Mouse (Mus musculus) retina, embryonic 14.5 days (tissue): ENCODE data around the gene Spata31d1a.
A peak's percentile ranks its signal among the peaks of the same experiment; 100 is the strongest.
"Not testable (repeated sequence)": the region's sequence is repeated elsewhere in the genome, so short reads cannot be mapped to it uniquely, and the experiment has no call there.

ENCODE experiments used
- DNase-seq: peaks from one replicate; pipeline ENCODE4 v3.0.0-alpha.2; 2015; ENCODE audit warnings: low spot score

Gene Spata31d1a

DNA sequence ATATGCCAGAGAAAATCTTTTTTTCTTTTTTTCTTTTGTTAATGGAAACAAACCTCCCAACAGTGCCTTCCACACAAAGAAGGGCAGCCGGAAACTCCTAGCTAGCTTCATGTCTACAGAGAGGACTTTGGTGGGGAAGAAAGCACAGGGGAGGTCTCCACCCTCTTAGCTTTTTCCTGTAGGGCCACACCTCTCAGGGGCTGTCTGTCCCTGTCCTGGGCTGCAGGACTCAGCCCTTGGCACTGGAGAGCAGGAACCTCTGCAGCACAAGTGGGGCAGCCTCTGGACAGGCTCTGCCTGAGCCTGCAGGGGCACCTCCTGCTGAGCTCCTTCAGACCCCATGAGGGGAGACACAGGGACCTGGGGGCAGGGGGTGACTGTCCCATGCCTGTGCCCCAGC, 10.0 kb downstream of the Spata31d1a start:
- not testable (repeated sequence) for DNase-seq

DNA sequence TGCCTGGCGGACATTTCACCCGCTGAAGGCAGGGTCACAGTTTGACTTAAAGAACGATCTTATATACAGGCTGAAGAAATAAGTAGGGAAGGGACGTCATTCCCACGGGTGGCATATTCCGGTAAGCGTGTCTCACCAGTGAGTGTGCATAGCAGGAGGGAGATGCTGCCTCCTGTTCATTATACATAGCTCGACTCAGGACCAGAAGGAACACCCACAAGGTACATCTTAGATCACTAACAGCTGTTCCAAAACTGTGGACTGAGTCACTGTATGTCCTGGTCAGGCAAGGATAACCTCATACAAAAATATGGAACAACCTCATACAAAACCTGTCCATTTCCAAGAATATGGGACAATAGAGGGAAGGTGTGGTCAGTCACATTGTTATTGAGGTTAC, 11.0 kb downstream of the Spata31d1a start:
- DNase-seq: no peak

DNA sequence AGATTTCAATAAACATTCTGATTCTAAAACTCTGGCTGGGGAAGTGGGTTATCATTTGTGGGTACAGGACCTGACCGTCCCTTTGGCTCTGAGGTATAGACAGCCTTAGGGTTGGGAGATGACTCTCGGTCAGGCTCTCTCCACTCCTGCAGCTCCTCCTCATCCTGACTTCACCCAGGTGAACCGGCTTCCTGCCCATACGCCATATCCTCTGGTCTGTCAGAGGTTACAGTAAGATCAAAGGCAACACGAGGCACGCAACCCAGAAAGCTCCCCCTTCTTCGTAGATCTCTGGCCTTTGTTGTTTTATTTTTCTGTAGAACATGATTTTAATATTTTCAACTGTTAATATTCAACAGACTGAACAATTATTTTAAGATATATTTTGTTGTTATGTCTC, 14.3 kb downstream of the Spata31d1a start:
- DNase-seq: no peak

DNA sequence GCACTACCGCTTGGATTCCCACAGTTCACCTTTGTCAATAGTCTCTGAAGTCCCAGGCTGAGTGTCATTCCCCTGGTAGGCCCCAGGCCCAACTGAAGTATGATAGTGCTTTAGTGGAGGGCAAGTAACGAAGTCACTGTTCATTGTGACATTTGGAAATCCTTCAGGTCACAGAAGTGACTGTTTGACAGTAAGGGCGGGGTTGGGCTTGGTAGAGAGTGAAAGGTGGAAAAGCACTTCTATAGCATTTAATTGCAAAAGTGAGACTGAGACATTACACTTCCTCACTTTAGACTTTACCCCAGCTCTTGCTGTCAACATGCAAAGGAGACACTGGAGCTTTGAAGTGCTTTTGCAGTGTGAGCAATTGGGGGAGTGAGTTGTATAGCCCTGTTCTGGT, 16.1 kb downstream of the Spata31d1a start, which contains the start of gene 4921517D22Rik:
Gene 4921517D22Rik, minus strand, starts transcription at position 101 of the 400 bp plus-strand sequence.
- no peak for DNase-seq

DNA sequence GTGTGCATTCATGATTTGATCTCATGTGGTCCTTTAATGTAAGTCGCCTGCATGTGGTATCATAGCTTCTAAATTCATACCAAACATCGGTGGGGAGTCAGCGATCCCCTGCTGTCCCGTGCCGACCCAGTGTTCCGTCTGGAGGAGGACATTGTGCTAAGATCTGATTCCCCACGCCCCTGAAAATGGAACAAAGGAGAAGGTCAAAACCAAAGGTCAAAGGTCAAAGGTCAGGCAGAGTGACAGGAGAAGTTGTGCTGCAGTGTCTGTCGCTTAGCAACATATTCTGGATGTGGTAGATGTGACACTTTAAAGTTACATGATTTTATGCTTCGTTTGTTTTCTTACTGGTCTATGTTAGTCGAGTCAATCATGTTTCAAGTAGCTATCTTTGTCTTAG, 18.7 kb downstream of the Spata31d1a start:
- peak; percentile 42 for DNase-seq

DNA sequence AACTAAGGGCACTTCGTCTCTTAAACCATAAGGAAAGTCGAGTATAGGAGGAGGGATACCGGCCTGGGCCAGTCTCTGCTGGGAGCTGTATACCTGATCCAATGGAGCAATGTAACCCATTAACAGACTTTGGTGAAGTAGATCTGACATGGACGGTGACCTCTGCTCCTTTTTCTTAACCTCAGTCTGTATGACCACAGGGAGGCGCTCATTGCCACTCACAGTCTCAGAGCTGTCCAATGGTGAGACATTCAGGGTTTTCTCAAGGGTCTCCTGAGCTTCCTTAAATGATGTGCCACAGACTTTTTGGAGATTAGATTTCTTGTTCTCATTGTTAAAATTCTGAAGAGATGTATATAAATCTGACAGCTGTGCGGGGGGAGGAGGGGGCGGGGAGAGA, 19.6 kb downstream of the Spata31d1a start:
- DNase-seq: no peak

DNA sequence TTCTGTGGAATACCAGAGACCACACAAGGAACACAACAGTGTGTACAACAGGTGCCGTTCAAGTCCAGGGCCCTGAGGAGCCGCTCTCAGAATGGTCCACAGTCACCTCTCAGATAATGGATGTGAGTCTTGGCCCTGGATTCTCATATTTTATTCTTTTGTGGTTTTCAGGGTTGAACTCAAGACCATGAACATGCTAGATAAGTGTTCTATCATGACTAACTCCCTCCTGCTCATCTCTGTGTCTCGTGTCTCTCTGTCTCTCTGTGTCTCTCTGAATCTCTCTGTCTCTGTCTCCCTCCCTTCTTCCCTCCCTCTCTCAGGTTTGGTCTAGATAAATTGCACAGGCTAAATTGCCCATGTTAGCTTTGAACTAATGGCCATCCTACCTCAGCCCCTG, 20.3 kb downstream of the Spata31d1a start:
- no peak for DNase-seq

DNA sequence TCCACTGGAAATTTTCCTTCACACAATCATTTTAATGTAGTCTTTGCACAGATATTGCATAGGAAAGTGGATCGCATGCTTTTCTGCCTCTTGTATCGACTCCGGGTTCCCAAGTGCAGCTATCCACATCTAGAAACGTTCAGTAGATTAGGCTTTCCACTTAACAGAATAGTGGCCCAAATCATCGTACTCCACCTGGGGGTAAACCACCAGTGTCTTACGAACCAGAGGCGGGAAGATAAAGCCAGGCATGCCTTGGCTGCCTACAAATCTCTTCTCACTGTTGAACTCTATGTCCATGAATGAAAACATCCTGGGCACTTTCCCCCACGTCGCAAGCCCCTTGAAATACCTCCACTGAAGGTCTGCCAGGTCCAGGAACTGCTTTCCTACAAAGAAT, 20.8 kb downstream of the Spata31d1a start:
- DNase-seq: no peak

DNA sequence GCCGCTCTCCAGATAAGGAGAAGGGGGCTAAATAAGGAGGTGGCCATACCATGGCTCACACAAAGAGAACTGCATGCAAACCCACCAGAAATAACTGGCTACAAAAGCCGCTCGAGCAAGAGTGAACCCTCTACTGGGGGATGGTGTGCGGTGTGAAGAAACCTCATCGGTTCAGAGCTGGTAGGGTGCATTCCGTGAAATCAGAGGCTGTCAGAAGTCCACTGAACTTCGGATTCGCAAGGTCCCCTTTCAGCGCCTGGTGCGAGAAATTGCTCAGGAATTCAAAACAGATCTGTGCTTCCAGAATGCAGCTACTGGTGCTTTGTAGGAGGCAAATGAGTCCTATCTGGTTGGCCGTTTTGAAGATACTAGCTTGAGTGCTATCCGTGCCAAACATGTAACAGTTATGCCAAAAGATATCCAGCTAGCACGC, 21.8 kb downstream of the Spata31d1a start:
- DNase-seq: no peak

DNA sequence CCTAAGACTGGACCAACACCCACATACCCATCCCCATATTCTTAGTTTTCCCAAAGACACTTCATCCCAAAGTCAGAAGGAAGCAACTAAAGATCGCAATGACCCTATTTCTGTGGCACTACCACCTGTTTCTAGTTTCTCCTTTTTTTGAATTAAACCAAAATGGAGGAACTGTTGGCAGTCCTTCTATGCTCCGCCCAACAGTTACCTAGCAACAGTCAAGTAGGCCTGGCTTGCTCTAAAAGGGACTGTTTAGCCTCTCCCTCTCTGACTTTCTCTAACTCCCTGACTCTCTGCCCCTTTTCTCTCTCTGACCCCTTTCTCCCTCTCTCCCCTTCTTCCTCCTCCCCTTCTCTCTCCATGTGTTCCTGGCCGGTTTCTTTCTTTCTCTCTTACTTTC, 24.9 kb downstream of the Spata31d1a start:
- DNase-seq: no peak

DNA sequence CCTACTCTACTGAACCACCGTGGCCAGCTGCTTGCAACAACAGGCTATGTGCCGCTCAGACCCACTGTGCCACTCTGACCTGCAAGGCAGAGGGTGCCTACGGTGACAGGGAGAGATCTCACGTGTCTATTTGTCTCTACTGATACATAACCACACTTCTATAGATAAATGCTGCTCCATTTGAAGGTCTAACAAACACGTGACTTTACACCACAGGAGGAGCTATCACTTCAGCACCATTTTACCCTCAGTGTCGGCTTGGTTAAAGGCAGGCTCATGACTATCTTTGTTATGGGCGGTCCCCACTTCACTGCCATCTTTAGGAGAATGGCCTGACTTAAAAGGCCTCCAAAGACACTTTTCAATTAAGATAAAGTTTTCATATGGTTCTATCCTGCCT, 27.5 kb downstream of the Spata31d1a start:
- no peak for DNase-seq

DNA sequence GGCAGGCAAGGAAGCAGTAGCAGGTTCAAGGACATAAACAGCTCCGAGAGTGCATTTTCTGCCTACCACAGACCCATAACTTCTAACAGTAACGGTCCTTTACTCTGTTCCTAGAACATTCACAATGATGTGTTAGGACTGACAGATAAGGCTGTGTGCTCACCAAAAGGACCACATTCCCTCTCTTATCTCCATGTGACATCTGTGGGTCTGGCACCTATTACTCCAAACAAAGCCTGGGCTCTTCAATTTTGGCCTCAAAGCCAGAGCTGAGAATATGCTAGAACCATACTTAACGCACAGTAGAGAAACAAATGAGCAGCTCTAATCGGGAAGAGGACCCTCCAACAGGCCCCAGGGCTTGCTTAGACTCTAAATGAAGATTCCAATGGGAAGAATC, 30.2 kb downstream of the Spata31d1a start:
- no peak for DNase-seq

DNA sequence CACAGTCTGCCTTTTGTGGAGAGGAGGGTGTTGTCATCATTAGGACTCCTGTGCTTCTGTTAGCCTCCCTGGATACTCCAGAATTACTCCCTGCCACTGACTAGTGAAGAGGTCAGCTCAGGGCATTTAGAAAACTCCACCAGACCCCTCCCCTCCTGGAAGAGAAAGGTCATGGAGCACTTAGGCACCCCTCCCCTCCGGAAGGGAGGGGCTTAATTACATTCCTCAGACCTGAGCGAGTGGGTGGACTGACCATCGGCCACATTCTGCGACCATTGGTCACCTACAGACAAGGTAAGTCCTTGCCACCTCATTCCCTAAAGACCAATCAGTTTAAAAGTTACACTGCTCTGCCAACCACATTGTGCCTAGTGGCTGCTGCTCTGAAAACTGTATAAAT, 30.8 kb downstream of the Spata31d1a start:
- DNase-seq: no peak

DNA sequence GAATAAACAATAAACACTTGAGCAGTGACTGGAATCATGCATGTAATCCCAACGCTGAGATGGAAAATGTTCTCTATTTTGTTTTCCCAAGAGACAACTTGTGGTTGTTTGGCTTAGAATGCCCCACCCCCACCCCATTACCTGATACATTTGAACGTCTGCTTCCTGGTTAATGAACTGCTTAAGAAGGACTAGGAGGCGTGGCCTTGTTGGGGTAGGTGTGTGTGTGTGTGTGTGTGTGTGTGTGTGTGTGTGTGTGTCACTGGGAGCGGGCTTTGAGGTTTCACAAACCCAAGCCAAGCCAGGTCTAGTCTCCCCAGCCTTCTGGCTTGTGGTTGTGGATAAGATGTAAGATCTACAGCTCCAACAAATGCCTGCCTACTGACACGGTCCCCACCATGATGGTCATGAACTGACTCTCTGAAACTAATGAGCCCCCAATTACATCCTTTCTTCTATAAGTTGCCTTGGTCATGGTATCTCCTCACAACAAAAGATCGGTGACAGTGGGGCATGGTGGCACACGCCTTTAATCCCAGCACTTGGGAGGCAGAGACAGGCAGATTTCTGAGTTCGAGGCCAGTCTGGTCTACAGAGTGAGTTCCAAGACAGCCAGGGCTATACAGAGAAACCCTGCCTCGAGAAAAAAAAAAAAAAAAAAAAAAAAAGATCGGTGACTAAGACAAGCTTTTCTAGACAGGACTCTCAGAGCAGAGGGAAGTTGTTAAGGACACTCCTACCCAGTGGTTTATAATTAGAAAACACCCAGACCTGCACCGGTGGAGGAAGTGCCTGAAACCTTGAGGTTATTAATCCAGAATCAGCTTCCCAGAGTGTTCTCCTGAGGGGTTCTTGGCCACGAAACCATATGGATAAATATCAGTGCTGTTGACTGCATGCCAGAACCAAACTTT, 33.6 kb downstream of the Spata31d1a start:
- no peak for DNase-seq

DNA sequence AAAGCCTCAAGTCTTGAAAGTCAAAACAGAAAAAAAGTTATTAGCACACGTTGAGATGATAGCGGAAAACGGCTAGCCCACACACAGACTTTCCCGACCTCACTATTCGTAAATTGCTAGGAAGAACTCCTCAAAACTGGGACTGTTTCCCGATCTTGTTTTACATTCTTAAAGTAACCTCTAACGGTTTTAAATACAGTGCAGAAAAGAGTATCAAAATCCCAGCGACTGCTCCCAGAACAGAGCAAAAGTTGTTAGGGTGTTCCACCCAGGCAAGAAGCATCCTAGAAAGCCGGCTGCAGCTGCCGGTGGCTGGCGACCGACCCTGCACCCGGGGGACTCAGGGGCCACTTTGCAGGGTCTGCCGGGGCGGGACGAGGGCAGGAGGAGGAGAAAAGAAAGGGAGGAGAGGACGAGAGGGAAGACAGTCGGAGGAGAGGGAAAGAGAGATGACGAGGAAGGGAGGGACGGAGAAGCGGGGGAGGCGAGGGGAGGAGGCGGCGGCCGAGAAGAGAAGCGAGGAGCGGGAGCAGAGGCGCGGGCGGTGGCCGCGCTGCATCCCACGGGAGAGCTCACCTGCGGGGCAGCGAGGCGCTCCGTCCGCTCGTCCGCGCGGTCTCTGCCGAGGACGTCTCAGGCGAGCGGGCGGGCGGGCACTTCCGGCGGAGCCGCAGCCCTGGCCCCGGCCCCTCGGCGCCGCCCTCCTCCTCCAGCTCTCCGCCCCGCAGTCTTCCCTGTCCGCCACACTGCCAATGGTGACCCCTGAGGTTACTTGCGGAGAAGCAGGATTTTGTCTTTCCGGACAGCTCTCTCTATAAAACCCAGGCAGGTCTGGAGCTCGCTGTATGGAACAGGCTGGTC, 34.7 kb downstream of the Spata31d1a start, which contains the start of gene Golm1:
Gene Golm1, minus strand, starts transcription at position 661 of the 861 bp plus-strand sequence.
- peak; percentile 78 for DNase-seq

DNA sequence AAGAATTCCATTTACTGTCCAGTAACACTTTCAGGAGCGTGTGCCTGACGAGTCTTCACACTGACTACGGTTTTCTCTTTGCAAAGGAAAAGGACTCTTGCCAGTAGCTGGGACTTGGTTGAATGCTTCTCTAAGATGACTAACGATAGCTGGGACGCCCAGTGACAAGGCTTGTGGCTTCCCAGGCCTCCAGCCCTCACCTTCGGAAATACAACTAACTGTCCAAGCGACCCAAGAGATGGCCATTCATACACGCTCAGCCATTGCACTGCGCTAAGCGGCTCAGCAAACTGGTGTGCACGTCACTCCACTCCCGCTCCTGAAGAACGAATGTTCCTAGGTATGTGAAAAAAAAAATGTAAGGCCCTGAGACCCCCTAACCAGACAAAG, 35.4 kb downstream of the Spata31d1a start:
- peak; percentile 69 for DNase-seq

DNA sequence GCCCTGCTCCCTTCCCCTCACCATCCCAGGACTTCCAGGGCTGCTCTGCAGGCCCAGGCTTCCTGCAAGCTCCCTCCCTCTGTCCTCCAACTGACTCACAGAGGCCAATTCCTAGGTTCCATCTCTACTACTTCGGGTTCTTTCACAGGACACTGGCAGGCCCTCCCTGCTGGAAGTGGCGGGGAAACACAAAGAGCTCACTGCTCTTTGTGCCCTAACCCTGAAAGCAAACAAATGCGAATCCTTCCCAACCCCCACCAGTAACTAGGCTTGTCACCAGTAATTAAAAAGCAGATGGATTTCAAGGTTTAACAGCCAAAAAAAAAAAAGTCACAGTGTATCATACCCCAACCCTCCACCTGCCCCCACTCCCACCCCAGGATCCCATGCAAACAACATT, 35.9 kb downstream of the Spata31d1a start:
- DNase-seq: peak; percentile 61

DNA sequence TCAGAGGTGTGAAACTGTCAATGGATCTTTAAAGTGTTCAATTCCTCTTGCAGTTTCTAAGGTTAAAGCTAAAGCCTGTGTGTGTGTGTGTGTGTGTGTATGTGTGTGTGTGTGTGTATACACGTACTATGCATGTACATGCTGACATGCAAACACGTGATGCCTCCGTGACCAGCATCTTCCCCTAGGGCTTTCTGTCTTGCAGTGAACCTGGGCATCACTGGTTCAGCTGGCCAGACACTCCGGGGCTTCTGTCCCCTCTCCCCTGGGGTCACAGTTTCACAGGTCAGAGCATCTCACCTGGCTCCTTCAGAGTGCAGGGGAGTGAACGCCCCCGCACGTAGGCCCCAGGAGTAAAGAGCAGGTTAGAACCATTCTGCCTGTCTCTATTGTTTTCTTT, 36.5 kb downstream of the Spata31d1a start:
- DNase-seq: peak; percentile 34

DNA sequence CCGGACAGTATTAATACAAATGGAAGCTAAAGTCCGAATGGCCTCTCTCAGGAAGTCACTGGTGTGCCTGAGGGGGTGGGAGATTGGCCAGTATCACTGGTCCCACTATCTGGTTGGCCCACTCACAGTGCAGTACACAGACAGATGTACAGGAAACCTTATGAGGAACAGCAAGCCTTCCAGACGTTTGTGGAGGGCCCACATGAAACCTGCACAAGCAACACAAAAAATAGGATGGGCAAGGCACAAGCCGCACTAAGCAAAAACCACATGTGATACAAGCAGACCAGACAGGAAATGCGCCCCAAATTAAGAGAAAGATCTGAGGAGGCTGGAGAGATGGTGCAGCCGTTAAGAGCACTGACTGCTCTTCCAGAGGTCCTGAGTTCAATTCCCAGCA, 37.9 kb downstream of the Spata31d1a start:
- DNase-seq: no peak

DNA sequence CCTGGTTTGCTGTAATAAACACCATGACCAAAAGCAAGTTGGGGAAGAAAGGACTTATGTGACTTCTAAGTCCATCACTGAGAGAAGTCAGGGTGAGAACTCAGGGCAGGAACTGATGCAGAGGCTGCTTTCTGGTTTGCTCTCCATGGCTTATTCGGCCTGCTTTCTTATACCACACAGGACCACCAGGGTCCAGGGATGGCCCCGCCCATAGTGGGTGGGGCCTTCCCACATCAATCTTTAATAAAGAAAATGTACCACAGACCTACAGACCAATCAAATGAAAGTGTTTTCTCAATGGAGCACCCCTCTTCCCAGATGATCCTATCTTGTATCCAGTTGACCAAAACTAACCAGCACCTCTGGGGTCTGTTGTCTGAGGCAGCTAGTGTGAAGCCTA, 38.6 kb downstream of the Spata31d1a start:
- DNase-seq: peak; percentile 63

DNA sequence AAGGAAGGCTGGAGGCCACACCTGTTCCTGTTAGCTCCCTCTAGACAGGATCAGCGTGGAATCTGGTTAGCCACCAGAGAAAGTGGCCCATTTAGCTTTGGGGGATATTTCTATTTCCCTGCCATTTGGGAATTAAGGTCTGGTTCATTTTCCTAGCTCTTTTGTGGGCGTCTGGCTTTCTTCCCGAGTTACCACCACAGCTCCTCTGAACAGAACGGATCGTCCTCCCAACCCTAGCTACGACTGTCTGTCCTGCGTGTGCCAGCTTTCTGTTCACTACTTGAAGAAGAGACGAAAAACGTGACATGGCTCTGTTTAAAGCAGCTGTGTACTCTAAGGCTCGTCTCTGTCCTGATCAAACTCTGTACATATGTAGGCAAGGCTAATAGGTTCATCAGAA, 40.2 kb downstream of the Spata31d1a start:
- no peak for DNase-seq

DNA sequence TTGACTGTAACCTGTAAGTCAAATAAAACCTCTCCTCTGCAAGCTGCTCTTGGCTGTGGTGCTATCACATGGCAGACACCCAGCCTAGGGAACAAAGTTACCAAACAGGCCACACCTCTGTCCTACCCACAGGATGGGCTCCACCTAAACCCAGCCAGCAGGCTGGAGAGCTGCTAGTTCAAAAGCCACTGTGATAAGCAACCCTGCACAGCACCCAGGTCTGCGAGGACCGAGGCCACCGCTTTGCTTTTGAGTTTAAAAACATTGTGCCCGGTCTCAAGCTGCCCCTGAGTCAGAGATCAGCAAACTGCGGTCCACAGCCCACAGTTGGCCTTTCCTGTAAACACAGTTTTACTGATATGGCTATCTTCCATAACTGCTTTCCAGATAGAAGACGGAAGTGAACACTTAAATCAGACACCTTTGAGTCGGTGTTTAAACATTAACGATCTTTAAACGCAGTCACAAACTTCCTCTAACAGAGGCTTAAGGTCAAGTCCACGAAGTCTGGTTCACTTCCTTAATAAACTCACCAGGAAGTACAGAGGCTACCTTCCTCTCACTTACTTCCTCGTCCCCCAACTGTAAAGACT, 41.5 kb downstream of the Spata31d1a start:
- no peak for DNase-seq
